Mouse (Mus musculus): Measurements from ENCODE around the gene Plscr4. TPM values are rescaled to one million over a fixed set of nuclear protein-coding genes. Genes with fewer than 3 reads are reported as not detected.

Gene Plscr4
- polyA plus RNA-seq (2017; shearing (Covaris generic)): 1.7 TPM

DNA sequence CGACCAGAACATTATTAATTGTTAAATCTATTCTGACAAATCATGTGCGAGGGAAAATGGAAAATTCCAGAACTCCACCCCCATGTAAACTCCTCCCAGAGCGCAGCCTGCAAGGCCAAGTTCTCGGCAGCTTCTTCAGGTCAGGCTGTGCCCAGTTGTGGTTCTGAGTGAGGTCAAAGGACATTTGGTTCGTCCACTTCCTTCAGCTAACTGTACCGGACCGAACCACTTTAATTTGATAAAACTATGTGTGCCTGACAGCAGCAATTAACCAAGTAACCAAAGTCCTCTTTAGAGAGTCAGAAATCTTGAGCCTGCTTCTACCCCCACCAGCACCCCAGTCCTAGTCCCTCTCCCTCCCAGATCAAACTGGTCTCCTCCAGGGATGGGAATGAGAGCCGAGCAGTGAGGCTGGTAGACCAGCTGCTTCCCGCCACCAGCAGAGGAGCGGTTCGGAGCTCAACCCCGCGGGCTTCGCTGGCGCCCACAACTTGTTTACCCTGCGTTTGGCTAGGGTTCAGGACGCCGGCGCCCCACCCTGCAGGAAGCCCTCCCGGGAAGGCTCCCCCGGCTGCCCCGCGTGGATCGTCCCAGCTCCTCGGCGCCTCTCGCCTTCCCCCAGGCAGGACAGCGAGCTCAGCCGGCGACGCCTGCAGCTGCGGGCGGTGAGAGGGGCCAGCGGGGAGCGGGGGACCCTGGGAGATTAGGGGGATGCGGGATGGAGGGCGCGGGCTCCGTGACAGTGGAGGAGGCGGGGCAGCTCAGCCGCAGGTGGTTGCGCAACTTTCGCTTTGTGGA lies at the start of gene Plscr4:
Gene Plscr4, plus strand, starts transcription at position 113 of the 798 bp plus-strand sequence.

Other genes starting within 250 kb of the Plscr4 start
- 65.1 TPM for gene Plscr1, start 207.6 kb upstream of the Plscr4 start, polyA plus RNA-seq (2017; shearing (Covaris generic))
- not detected for gene Plscr2, start 181.8 kb upstream of the Plscr4 start, polyA plus RNA-seq (2017; shearing (Covaris generic))
- not detected for gene 1700057G04Rik, start 148.0 kb upstream of the Plscr4 start, polyA plus RNA-seq (2017; shearing (Covaris generic))
- gene Plod2, start 84.8 kb downstream of the Plscr4 start, polyA plus RNA-seq (2017; shearing (Covaris generic)): 2.7 TPM